Mouse (Mus musculus): Measurements from ENCODE around the gene Olfr764-ps1. TPM values are rescaled to one million over a fixed set of nuclear protein-coding genes. Genes with fewer than 3 reads are reported as not detected.
"Not testable (repeated sequence)": the region's sequence is repeated elsewhere in the genome, so short reads cannot be mapped to it uniquely, and the experiment has no call there.

Gene Olfr764-ps1
- polyA plus RNA-seq, 1 experiment from 2014 or later: not detected

- ATAC-seq (no peak), DNase-seq (ENCODE audit: low spot score) (no peak)
- Histone ChIP-seq H3K27ac (ENCODE audit: low read length) (no peak overlapping the region), H3K4me3 (ENCODE audit: low read depth, low read length) (no peak overlapping the region), H3K9me3 (ENCODE audit: low read length) (no peaks in the 10 kb centered on the region), H3K4me2 (replicated peaks; ENCODE audit: low read depth, low read length) (no peak overlapping the region), H3K27me3 (replicated peaks; ENCODE audit: insufficient read depth, low read length) (no peaks in the 10 kb centered on the region), H3K4me1 (ENCODE audit: insufficient read depth, low read depth, low read length) (no peaks in the 10 kb centered on the region), H3K36me3 (ENCODE audit: insufficient read depth, low read length) (no peaks in the 10 kb centered on the region), H3K9ac (replicated peaks; ENCODE audit: low read depth) (no peak overlapping the region)
- TF ChIP-seq CTCF (IDR thresholded peaks at IDR 0.05) (no peak), EP300 (IDR thresholded peaks at IDR 0.05) (no peak)
These were observed 48.7 kb downstream of the Olfr764-ps1 start for GRCm38 (mm10) chr10:128990994-128991393.

- not testable (repeated sequence) for H3K4me1 ChIP-seq (ENCODE audit: insufficient read depth, low read depth, low read length); H3K9me3 ChIP-seq (ENCODE audit: low read length); H3K27ac ChIP-seq (ENCODE audit: low read length); H3K36me3 ChIP-seq (ENCODE audit: insufficient read depth, low read length); H3K27me3 ChIP-seq (replicated peaks; ENCODE audit: insufficient read depth, low read length); ATAC-seq; H3K4me2 ChIP-seq (replicated peaks; ENCODE audit: low read depth, low read length); DNase-seq (ENCODE audit: low spot score); H3K9ac ChIP-seq (replicated peaks; ENCODE audit: low read depth); H3K4me3 ChIP-seq (ENCODE audit: low read depth, low read length)
- 47% methylated on average over 7 of the region's 10 CpGs for WGBS
These were observed 49.4 kb downstream of the Olfr764-ps1 start for GRCm38 (mm10) chr10:128990129-128990850.

DNA sequence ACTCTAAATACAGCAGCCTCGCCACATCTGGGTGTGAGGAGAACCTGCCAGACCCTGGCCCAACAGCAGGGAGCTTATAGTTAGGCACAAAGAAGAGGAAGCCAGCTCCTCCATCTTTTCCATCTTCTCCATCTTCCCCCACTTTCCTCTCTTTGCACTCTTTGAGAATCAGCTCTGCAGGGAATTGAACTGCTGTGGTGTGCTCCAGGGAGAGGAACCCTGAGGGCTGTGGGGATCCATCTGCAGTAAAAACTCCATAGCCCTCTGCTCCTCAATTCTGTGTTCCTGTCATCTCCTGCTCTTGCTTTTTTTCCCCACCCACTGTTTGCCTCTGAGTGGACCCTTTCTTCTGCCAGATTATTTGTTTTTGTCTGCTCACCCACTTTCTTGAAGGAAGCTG lies 50.6 kb downstream of the Olfr764-ps1 start, which contains the start of gene Olfr9:
TSS of gene Olfr9 (plus strand) at position 301 of the 400 bp plus-strand sequence.
- not testable (repeated sequence) for H3K27me3 ChIP-seq (replicated peaks; ENCODE audit: insufficient read depth, low read length); H3K9ac ChIP-seq (replicated peaks; ENCODE audit: low read depth); H3K9me3 ChIP-seq (ENCODE audit: low read length); H3K36me3 ChIP-seq (ENCODE audit: insufficient read depth, low read length); H3K4me3 ChIP-seq (ENCODE audit: low read depth, low read length); DNase-seq (ENCODE audit: low spot score); H3K4me2 ChIP-seq (replicated peaks; ENCODE audit: low read depth, low read length); H3K4me1 ChIP-seq (ENCODE audit: insufficient read depth, low read depth, low read length); H3K27ac ChIP-seq (ENCODE audit: low read length); ATAC-seq
- 75% methylated on average over 1 of the region's 1 CpGs for WGBS

Other genes with a start within 250 kb of the Olfr764-ps1 start
- gene Mmp19, start 249.0 kb downstream of the Olfr764-ps1 start, polyA plus RNA-seq (2015; fragmentation: Nextera tagmentation; extraction: Ambion mirVana): 8.2 and 9.8 TPM in 2 replicates
- 44.0 and 51.9 TPM in 2 replicates for gene Dnajc14, start 235.8 kb downstream of the Olfr764-ps1 start, polyA plus RNA-seq (2015; fragmentation: Nextera tagmentation; extraction: Ambion mirVana)
- gene Tmem198b, start 235.5 kb downstream of the Olfr764-ps1 start, polyA plus RNA-seq (2015; fragmentation: Nextera tagmentation; extraction: Ambion mirVana): 13.6 and 13.8 TPM in 2 replicates
- 113 and 119 TPM in 2 replicates for gene Sarnp, start 222.6 kb downstream of the Olfr764-ps1 start, polyA plus RNA-seq (2015; fragmentation: Nextera tagmentation; extraction: Ambion mirVana)
- gene Ormdl2, start 218.3 kb downstream of the Olfr764-ps1 start, polyA plus RNA-seq (2015; fragmentation: Nextera tagmentation; extraction: Ambion mirVana): 59.8 and 62.1 TPM in 2 replicates
- gene Gdf11, start 148.2 kb downstream of the Olfr764-ps1 start, polyA plus RNA-seq (2015; fragmentation: Nextera tagmentation; extraction: Ambion mirVana): 1.6 and 2.1 TPM in 2 replicates
- 761 and 764 TPM in 2 replicates for gene Cd63, start 138.9 kb downstream of the Olfr764-ps1 start, polyA plus RNA-seq (2015; fragmentation: Nextera tagmentation; extraction: Ambion mirVana)
- gene Rdh5, start 117.0 kb downstream of the Olfr764-ps1 start, polyA plus RNA-seq (2015; fragmentation: Nextera tagmentation; extraction: Ambion mirVana): 13.2 and 16.7 TPM in 2 replicates
- 228 and 243 TPM in 2 replicates for gene Bloc1s1, start 115.9 kb downstream of the Olfr764-ps1 start, polyA plus RNA-seq (2015; fragmentation: Nextera tagmentation; extraction: Ambion mirVana)
- 14.6 and 20.7 TPM in 2 replicates for gene Itga7, start 106.1 kb downstream of the Olfr764-ps1 start, polyA plus RNA-seq (2015; fragmentation: Nextera tagmentation; extraction: Ambion mirVana)
- gene Mettl7b, start 78.9 kb downstream of the Olfr764-ps1 start, polyA plus RNA-seq (2015; fragmentation: Nextera tagmentation; extraction: Ambion mirVana): 0.10 and 0.33 TPM in 2 replicates
- gene Olfr9, start 50.5 kb downstream of the Olfr764-ps1 start, polyA plus RNA-seq (2015; fragmentation: Nextera tagmentation; extraction: Ambion mirVana): not detected in 2 replicates
- not detected in 2 replicates for gene Olfr763, start 29.1 kb downstream of the Olfr764-ps1 start, polyA plus RNA-seq (2015; fragmentation: Nextera tagmentation; extraction: Ambion mirVana)
- not detected in 2 replicates for gene Olfr765, start 10.1 kb upstream of the Olfr764-ps1 start, polyA plus RNA-seq (2015; fragmentation: Nextera tagmentation; extraction: Ambion mirVana)
- gene Olfr766-ps1, start 29.1 kb upstream of the Olfr764-ps1 start, polyA plus RNA-seq (2015; fragmentation: Nextera tagmentation; extraction: Ambion mirVana): not detected in 2 replicates
- not detected in 2 replicates for gene Olfr767, start 43.0 kb upstream of the Olfr764-ps1 start, polyA plus RNA-seq (2015; fragmentation: Nextera tagmentation; extraction: Ambion mirVana)
- not detected in 2 replicates for gene Olfr768, start 59.5 kb upstream of the Olfr764-ps1 start, polyA plus RNA-seq (2015; fragmentation: Nextera tagmentation; extraction: Ambion mirVana)
- gene Olfr769, start 78.0 kb upstream of the Olfr764-ps1 start, polyA plus RNA-seq (2015; fragmentation: Nextera tagmentation; extraction: Ambion mirVana): not detected in 2 replicates
- gene Olfr770, start 99.1 kb upstream of the Olfr764-ps1 start, polyA plus RNA-seq (2015; fragmentation: Nextera tagmentation; extraction: Ambion mirVana): not detected in 2 replicates
- not detected in 2 replicates for gene Olfr771, start 124.9 kb upstream of the Olfr764-ps1 start, polyA plus RNA-seq (2015; fragmentation: Nextera tagmentation; extraction: Ambion mirVana)
- not detected in 2 replicates for gene Olfr772, start 138.0 kb upstream of the Olfr764-ps1 start, polyA plus RNA-seq (2015; fragmentation: Nextera tagmentation; extraction: Ambion mirVana)
- gene Olfr773, start 147.5 kb upstream of the Olfr764-ps1 start, polyA plus RNA-seq (2015; fragmentation: Nextera tagmentation; extraction: Ambion mirVana): not detected in 2 replicates
- gene Olfr774, start 196.3 kb upstream of the Olfr764-ps1 start, polyA plus RNA-seq (2015; fragmentation: Nextera tagmentation; extraction: Ambion mirVana): not detected in 2 replicates
- gene Olfr775, start 208.5 kb upstream of the Olfr764-ps1 start, polyA plus RNA-seq (2015; fragmentation: Nextera tagmentation; extraction: Ambion mirVana): not detected in 2 replicates
- not detected in 2 replicates for gene Olfr776, start 219.2 kb upstream of the Olfr764-ps1 start, polyA plus RNA-seq (2015; fragmentation: Nextera tagmentation; extraction: Ambion mirVana)
- not detected in 2 replicates for gene Olfr777, start 231.6 kb upstream of the Olfr764-ps1 start, polyA plus RNA-seq (2015; fragmentation: Nextera tagmentation; extraction: Ambion mirVana)

Data from lung, postnatal 0 days (tissue).